Comparison of ENCODE assay signal across 9 mouse cellular contexts in the genomic region with DNA sequence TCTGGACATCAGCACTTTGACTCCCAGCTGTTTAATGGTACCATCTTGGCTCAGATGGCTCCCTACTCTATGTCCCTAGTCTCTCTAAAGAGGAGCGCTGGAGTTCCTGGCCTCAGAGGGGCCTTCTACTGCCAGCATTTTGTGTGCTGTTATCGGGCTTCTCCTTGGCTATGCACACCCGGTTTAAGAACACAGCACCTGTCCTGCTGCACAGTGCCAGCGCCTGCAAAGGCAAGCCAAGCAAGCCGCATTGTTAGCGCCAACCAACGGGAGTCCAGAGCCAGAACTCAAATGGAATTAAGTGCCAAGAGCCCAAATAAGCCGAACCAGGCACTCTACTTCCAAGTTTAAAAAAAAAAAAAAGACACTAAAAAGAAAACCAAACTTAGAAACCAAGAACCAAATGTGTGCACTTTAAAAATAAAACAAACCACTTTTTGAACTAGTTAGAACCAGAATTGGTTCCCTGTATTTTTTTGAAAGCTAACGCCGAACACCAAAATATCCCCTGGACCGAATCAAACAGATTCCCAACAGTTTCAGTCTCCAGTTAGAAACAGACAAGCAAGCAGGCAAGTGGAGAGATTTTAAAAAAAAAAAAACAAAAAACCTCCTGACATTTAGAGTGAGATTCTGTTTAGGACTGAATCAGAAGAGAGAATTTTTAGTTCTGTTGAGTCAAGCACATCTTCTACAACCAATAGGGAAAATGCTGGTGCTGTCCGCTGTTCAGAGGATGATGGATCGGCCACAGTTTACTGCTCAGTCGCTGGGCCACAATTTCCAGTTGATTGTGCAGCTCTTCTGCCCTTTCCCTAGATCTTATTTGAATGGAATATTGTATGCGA.
DNase-seq lines count a peak whose midpoint lies in the region; ATAC-seq and TF ChIP-seq lines count a peak whose summit lies in the region.
"Had no signal": no experiment of that assay in that cellular context is flagged by ENCODE, and none has a peak within 500 bp of the region (broad histone marks: within the 10 kb centered on the region; RNA-seq: fewer than 3 reads in every experiment).

No protein-coding gene starts in this region.

- H3K36me3 ChIP-seq in forebrain, embryonic 15.5 days = no peaks in the 10 kb centered on the region
- H3K36me3 ChIP-seq in midbrain, embryonic 15.5 days (replicated peaks) = no peaks in the 10 kb centered on the region

- ATAC-seq in forebrain, embryonic 15.5 days (replicated peaks) = peak; percentile 66
- peak; percentile 22; the same call in 1 of the 2 replicates for ATAC-seq in midbrain, embryonic 15.5 days (replicated peaks)
- no peak for ATAC-seq in megakaryocyte-erythroid progenitor cell, adult 5-6 weeks (replicated peaks; ENCODE audit: low FRiP score, low TSS enrichment, poor library complexity, severe bottlenecking)

- H3K27me3 ChIP-seq in forebrain, embryonic 15.5 days = no peaks in the 10 kb centered on the region
- H3K27me3 ChIP-seq in midbrain, embryonic 15.5 days (replicated peaks) = no peaks in the 10 kb centered on the region

- TF ChIP-seq POLR2A in lung, adult 2 months (IDR thresholded peaks at IDR 0.05; ENCODE audit: borderline replicate concordance, extremely low read depth, low read depth, low read length) = no peak

- H3K4me3 ChIP-seq in forebrain, embryonic 15.5 days = no peak overlapping the region
- H3K4me3 ChIP-seq in midbrain, embryonic 15.5 days = no peak overlapping the region
- no peak overlapping the region for H3K4me3 ChIP-seq in lung, adult 2 months (replicated peaks; ENCODE audit: extremely low read depth, low read depth, low read length)

- H3K27ac ChIP-seq in forebrain, embryonic 15.5 days (replicated peaks) = peak overlapping the region; percentile 85
- H3K27ac ChIP-seq in midbrain, embryonic 15.5 days = peak overlapping the region; percentile 82
- H3K27ac ChIP-seq: macrophage had no signal

- H3K9ac ChIP-seq in forebrain, embryonic 15.5 days (replicated peaks) = no peak overlapping the region
- no peak overlapping the region for H3K9ac ChIP-seq in midbrain, embryonic 15.5 days

- WGBS in forebrain, embryonic 15.5 days = 64% methylated on average over 15 of the region's 15 CpGs
- WGBS in midbrain, embryonic 15.5 days = 77% methylated on average over 15 of the region's 15 CpGs
- 80% methylated on average over 15 of the region's 15 CpGs for WGBS in lung, adult 2 months

- H3K9me3 ChIP-seq in forebrain, embryonic 15.5 days = no peaks in the 10 kb centered on the region
- H3K9me3 ChIP-seq in midbrain, embryonic 15.5 days = no peaks in the 10 kb centered on the region

- TF ChIP-seq CTCF in lung, adult 2 months (IDR thresholded peaks at IDR 0.05; ENCODE audit: insufficient read depth, low read length) = no peak

- H3K4me1 ChIP-seq in forebrain, embryonic 15.5 days = peaks cover 34% of the 10 kb centered on the region
- peaks cover 35% of the 10 kb centered on the region for H3K4me1 ChIP-seq in midbrain, embryonic 15.5 days
- H3K4me1 ChIP-seq in lung, adult 2 months (ENCODE audit: control insufficient read depth, insufficient read depth, low read length) = no peaks in the 10 kb centered on the region

- H3K4me2 ChIP-seq in forebrain, embryonic 15.5 days (replicated peaks) = peak overlapping the region; percentile 30
- no peak overlapping the region for H3K4me2 ChIP-seq in midbrain, embryonic 15.5 days

- DNase-seq in cerebellum, adult 9-10 months = peak; percentile 84
- peak; percentile 79 to 82 for DNase-seq in layer of hippocampus, adult 8-10 months (ENCODE audit: low spot score in 2 of 2)
- no peak for DNase-seq in kidney, adult 9 months
- DNase-seq in lung, adult 2 months = no peak
- no peak for DNase-seq in ovary, postnatal 14 days (ENCODE audit: low spot score)

Comparison
In these comparisons a context has a peak if more than half of its experiments do, and no peak if none do; other contexts are left out.
1. DNase-seq: peak in cerebellum, adult 9-10 months (single experiment) and layer of hippocampus, adult 8-10 months (2 of 2); none in kidney, adult 9 months (single experiment), lung, adult 2 months (single experiment) and ovary, postnatal 14 days (single experiment).